Mouse (Mus musculus) brain, embryonic 14.5 days (tissue): Measurements from ENCODE around the gene Dao.

Source experiments
- CTCF ChIP-seq: fragments of 200-500 bp; IDR thresholded peaks from 2 replicates; pipeline ENCODE4 v1.5.1; 2012; ENCODE audit warnings: inconsistent platforms, mild to moderate bottlenecking, moderate library complexity, borderline replicate concordance; ENCODE audit not compliant: insufficient read depth, insufficient read length; ENCODE audit errors: extremely low read depth
- POLR2A ChIP-seq: fragments of 200-500 bp; IDR thresholded peaks from 2 replicates; pipeline ENCODE4 v1.6.1; 2012; ENCODE audit warnings: mild to moderate bottlenecking, inconsistent platforms, borderline replicate concordance; ENCODE audit not compliant: poor library complexity, insufficient read depth, insufficient read length, severe bottlenecking; ENCODE audit errors: extremely low read depth

DNA sequence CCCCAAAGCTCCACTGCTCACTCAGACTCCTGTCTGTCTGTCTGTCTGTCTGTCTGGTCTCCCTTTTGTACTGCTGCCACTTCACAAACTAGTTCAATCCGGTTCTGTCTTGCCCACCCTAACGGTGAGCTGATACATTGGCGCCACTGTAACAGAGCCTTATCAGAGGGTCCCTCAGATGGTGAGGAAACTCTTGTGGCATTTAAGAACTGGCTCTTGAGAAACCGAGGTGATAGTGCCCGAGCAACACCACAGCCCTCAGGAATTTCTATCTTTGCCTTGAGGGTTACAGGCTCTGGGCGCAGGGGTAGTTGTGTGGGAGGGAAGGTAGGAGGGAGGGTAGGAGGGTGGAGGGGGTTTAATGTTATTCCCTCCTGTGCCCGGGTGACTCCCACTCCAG lies 41.7 kb upstream of the Dao start:
- TF ChIP-seq POLR2A, result no peak
- TF ChIP-seq CTCF, result no peak
